Mouse (Mus musculus) ovary, postnatal 14 days (tissue): Measurements from ENCODE around the gene Lrrc42.

Experiments used
- DNase-seq: peaks from one replicate; pipeline ENCODE4 v3.0.0; 2022; ENCODE audit warnings: low spot score

Lrrc42 gene

GRCm38 (mm10) chr4:107196454-107196853, 56.9 kb downstream of the Lrrc42 start:
- DNase-seq: no peak

GRCm38 (mm10) chr4:107193841-107194240, 59.5 kb downstream of the Lrrc42 start:
- DNase-seq: no peak

GRCm38 (mm10) chr4:107185703-107186102, 67.6 kb downstream of the Lrrc42 start:
- no peak for DNase-seq
